Mouse (Mus musculus): ENCODE measurements around the gene Dctd. TPM values are rescaled to one million over a fixed set of nuclear protein-coding genes. Genes with fewer than 3 reads are reported as not detected.
"Not testable (repeated sequence)": the region's sequence is repeated elsewhere in the genome, so short reads cannot be mapped to it uniquely, and the experiment has no call there.

Gene Dctd
- total RNA-seq, 2 experiments from 2014 or later, result 5.9 to 6.0 TPM

DNA sequence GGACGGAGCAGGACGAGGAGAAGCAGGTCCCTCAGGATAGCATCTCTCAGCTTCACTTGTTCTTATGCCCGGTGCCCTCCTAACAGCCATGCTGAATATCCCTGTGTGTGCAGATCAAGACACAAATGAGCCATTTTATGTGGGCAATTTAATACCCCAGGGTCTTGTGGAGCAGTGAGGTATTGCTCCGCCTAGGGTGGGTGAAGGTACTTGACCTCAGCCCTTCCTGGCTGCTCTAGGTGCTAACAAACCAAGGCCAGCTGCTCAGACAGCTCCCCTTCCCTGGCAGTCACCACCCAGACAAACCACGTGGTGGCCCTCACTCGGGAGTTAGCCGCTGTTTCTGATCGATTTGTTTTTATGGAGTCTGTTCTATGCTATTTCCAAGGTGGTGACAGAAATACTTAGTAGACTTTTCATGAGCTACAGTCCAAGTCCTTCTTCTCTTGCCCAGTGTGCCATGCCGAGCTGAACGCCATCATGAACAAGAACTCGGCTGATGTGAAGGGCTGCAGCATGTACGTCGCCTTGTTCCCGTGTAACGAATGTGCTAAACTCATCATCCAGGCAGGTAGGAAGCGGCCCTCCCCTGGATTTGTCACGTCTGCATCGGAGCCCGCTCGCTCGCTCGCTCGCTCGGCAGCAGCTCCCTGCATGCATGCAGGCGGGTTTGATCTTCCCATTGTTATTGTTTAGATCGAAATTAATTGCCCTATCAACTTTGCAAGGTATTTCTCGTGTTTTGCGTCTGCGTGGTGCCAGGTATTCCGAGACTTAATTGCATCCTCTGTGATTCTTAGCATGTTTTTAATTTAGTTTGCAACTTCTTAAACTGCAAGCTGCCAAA, 38.1 kb downstream of the Dctd start:
- intact Hi-C loops (cut with DNase I), result no loop called here
- DNase-seq (ENCODE audit: low spot score in 2 of 2), result no peak

DNA sequence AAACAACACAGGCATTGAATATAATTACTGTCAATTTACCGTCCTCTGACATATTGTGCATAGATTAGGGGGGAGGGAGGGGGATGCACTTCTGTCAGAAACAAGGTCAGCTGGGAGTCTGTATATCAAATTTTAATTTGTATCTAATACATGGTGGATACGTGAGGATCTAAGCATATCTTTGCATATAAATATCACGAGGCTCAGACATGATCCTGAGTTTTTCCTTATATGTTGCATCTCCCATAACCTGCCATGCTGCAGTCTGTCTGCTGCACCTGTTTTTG, 38.7 kb downstream of the Dctd start:
- DNase-seq (ENCODE audit: low spot score in 2 of 2), result no peak
- intact Hi-C loops (cut with DNase I), result no loop called here

DNA sequence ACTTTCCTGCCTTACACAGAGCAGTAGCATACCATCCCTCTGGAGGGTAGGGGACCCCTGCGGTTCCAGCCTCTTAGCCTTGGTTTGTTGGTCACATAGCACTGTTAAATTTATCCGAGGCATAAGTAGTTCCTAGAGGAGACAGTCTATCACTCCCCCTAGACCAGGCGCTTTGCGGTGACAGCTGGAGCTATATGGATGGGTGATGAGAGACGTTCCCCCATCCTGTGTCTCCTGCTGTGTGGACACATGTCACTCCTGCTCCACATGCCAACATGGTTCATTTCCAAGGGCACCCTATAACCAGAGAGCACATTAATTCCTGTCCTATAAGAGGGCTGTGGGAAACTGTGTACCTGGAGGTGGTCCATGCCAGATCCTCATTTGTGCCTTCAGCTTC, 42.1 kb downstream of the Dctd start:
- no peak for DNase-seq (ENCODE audit: low spot score in 2 of 2)
- intact Hi-C loops (cut with DNase I), result no loop called here

DNA sequence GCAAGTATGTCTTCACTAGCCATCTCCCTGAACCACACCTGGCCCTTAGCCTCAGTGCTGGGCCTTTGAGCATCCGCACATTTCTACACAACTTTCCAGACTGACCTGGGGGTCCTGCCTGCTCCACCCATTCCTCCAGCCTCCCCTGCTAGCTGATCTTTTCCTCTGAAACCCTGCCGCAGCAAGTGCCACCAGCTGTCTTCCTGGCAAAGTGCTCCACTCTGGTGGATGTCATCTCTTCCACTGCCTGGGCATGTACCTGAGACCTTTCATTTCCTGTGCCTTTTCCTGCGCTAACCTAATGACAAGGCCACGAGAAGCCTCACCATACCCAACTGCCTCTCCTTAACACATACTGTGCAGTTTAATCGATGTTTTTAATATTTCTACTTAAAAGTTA, 46.9 kb downstream of the Dctd start:
- DNase-seq (ENCODE audit: low spot score in 2 of 2), result no peak
- intact Hi-C loops (cut with DNase I), result no loop called here

DNA sequence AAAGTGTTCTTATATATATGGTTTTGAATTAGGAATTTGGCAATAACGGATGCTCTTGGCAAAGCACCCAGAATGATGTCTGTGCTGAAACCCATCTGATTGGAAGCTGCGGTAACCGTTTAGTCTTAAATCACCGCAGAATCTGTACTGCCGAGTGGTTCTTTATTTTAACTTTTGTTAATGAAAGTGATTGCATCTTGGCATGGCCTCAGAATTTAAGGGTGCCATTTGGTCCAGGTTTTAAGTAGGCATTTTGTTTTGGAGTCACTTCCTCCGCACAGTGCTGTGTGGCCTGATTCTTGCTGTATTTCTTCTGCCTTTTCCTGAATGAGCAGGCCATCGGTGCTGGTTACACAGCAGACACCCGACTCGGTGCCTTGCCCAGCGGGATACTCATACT, 47.6 kb downstream of the Dctd start:
- peak; percentile 42 to 55 for DNase-seq (ENCODE audit: low spot score in 2 of 2)
- intact Hi-C loops (cut with DNase I), result no loop called here

DNA sequence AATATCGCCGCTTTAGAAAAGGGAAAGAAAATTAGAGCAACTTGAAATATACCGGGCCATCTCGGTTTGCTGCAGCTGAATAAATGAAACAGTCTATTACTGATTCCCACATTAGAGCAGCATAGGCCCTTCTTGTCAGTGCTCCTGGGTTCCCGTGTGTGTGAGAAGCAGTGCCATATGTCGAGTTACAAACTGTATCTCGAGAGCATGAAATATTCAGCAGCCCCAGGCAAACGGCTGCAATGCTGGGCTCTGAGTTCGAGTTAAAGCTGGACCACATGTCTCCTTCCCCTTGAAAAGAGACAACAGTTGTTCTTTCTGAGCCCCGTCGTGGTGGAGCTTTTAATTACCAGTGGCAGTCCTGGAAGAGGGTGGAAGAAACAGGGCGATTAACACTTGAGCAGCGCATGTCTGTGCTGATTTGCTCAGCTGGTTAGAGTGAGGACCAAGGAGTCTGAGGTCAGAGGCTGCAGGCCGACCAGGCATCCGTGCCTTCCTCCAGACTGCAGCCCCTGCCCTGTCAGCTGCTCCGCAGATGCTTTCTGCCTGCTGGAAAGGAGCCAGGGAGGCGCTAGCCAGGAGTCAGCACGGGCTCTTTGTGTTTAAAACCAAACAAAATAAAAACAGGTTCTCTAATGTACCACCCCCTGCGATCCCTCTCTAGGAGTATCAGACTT, 53.3 kb downstream of the Dctd start:
- peak in 1 of 2 experiments; percentile 20 for DNase-seq (ENCODE audit: low spot score in 2 of 2)
- intact Hi-C loops (cut with DNase I), result no loop called here

DNA sequence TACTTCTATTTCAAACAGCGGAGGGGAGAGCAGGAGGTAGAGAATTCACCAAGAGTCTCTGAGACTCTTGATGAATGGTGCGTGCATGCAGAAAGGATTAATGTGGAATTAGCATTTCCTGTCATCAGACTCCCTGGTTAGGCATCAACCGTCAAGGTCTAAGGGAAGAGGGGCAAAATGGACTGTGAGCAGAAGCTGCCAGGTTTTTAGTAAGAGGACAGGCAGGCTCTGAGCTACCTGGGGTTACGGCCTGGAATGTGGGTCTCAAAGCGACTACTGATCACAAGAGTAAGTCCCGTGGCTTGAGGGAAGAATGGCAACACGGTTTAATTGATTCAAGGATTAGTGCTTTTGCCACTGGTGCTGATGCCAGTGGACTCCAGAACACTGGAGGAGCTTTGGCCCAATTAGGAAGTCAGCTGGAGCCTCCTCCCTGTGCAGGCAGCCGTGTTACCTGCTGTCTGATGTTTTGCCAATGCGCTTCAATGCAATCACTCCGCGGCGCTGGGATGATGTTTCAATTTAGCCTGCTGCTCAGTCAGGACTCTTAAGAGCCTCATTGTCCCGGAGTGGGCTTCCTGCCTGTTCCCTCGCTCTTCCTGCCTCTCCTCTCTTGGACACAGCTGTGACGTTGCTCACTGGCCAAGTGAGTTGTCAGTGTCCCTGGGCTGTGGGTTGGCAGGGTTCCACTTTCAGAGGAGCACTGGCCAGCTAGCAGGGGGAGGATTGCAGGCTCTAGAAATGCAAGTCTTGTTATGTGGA, 54.6 kb downstream of the Dctd start:
- intact Hi-C loops (cut with DNase I), result no loop called here
- peak; percentile 72 to 77 for DNase-seq (ENCODE audit: low spot score in 2 of 2)

DNA sequence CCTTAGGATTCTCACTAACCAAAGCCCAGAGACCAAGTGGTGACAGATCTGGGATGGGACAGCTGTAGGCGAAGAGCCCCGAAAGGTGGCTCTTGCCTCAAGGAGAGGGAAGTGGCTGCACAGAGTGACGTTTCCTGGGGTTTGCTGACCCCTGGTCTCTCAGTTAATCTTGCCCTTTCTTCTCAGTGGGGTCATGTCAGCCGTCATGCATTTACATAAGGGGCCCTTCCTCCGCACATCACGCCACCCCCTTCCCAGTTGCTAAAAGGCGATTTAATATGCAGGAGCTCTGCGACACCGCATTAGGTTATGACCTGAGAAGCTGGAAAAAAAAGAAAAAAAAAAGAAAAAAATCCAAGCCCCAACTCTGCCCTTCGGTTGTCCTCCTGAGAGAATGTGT, 58.8 kb downstream of the Dctd start:
- intact Hi-C loops (cut with DNase I), result no loop called here
- no peak for DNase-seq (ENCODE audit: low spot score in 2 of 2)

DNA sequence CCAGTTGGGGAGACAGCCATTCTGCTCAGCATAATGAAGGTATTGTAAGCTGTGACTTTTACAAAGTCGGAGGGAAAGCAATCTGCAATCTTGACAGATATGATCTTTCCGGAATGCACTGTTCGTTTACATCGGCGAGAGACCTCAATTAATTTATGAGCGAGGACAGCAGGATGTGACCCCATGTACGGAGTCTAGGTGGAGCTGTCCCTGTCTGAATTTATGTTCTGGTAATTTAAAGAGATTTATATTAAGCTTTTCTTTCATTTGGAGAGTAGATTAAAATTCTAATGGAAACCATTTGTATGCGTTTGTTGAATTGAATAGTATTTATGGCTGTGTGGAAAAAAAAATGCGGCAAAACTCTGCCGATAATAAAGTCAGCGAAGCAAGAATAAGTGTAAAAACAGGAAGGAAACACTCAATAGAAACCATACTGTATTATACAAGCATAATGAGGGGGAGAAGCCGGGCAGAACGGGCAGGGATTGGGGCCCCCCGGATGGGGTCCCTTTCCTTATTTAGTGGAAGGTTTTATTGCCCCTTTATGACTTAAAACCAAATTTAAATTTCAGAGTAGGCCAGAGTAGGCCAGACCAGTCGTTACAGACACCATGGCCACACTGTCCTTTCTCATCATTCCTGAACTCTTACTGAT, 59.8 kb downstream of the Dctd start:
- intact Hi-C loops (cut with DNase I), result no loop called here
- no peak for DNase-seq (ENCODE audit: low spot score in 2 of 2)

DNA sequence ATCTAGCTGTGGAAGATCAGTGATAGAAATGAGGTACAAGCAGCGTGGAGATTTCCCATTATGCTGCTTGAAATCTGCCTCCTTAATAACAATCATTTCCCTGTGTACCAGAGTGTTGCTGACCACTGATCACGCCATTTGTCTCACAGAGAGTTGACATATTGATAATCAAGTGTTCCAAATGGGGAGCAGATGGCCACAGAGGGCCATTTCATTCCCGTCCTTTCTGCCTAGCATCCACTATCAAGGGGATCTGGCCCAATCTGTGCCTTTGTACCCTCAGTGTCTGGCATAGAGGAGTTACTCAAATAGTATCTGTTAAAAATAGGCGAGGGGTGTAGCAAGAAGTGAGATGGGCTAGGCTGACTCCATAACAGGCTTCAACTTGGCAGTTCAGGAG, 78.5 kb downstream of the Dctd start:
- intact Hi-C loops (cut with DNase I), result no loop called here
- DNase-seq (ENCODE audit: low spot score in 2 of 2), result no peak

DNA sequence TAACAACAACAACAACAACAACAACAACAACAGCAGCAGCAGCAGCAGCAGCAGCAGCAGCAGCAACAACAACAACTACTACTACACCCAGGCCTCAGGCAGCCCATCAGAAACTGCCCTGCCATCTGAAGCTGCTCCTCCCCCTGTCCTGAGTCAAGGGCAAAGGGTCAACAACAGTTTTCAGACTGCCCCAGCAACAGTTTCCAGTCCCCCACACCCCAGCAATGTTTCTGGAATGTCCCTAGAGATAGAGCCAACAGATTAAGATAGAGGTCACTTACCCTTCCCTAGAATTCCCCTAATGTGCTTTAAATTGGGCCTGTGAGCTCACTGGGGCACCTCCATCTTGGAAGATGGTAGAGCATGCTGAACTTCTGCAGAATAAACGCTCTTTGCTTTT, 79.0 kb downstream of the Dctd start:
- no peak for DNase-seq (ENCODE audit: low spot score in 2 of 2)
- intact Hi-C loops (cut with DNase I), result no loop called here

DNA sequence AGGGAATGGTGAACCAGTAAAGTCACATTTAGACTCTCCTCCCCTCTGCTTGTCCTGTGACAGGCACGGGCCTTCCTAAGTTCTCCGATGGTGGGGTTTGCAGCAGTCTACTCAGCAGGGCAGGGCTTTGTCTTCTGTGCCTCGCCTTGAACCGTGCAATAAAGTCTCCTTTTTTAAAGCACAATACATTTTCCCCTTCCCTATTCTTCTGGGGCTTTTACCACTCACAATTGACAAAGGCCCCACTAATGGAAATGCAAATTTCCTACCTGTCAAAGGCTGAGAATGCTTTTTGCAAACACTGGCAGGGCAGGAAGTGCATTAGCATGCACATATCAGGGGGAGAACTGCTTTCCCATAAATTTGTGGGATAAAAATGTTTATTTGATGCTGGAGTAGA, 80.1 kb downstream of the Dctd start:
- intact Hi-C loops (cut with DNase I), result no loop called here
- DNase-seq (ENCODE audit: low spot score in 2 of 2), result no peak

DNA sequence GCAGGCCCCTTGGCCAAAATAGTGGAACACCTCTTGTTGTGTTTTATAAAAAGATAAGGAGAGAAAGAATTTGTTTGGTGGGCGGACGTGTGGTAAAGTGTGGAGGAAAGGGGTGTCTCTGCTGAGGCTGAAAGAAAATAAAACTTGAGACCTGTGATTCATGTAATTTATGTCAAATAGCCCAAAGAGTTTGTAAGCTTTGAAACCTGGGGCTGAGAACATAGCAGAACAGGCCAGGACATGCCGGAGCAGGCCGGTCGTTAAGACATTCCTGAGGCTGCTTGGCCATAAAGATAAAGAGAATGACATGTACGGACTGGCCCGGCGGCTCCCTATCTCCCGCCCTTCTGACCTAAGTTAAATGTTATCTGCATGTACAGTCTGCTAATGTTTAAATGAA, 81.3 kb downstream of the Dctd start:
- intact Hi-C loops (cut with DNase I); DNase-seq (ENCODE audit: low spot score in 2 of 2): not testable (repeated sequence)

DNA sequence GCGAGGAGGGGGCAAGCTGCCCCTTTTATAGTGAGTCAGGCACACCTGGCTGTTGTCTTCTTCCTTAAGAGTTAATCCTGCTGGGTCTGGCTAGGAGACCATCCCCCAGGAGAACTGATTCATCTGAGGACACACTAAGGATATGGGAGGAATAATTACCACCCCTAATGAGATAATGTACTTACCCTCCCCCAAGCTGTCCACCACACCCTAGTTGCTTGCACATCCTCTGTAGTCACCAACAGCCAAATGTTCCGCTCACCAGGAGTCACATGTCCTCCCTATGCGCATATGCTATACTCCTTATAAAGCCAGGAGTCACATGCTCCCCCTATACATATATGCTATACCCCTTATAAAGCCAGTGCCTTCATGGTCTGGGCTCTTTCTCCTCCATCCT, 82.1 kb downstream of the Dctd start:
- intact Hi-C loops (cut with DNase I), result no loop called here
- no peak for DNase-seq (ENCODE audit: low spot score in 2 of 2)

DNA sequence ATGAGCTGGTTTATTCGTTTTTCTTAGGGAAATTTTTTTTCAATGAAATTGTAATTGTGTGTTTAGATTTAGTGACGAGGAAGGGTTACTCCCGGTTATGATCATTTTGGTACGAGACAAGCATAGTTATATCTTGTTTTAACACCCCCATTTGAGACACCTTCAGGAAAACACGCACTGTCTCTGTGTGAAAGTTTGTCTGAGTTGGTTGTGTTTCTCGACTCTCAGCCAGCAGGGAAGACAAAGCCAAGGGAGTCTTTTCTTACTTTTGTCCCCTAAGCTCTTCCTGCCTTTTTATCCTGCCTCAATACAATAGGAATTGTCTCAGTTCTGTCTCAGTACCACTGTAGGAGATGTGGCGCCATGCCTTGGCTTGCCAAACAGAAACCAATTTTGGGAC, 84.9 kb downstream of the Dctd start:
- DNase-seq (ENCODE audit: low spot score in 2 of 2), result no peak
- intact Hi-C loops (cut with DNase I), result no loop called here

DNA sequence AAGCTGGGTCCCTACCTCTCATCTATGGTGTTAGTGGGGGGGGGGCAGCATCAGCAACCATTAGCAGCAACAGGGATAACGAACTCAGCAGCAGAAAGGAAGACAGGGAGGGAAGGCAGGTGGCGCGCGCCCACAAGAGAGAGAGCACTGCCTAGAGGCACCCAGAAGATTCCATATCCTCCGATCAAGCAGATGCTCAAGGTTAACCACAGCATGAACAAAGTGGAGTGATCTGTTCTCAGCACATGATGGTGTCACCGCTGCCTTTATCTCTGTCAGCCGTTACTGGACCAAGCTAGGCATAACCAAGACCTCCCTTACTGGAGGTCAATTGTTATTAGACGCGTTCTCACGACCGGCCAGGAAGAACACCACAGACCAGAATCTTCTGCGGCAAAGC, 89.7 kb downstream of the Dctd start:
- intact Hi-C loops (cut with DNase I), result no loop called here
- DNase-seq (ENCODE audit: low spot score in 2 of 2), result no peak

DNA sequence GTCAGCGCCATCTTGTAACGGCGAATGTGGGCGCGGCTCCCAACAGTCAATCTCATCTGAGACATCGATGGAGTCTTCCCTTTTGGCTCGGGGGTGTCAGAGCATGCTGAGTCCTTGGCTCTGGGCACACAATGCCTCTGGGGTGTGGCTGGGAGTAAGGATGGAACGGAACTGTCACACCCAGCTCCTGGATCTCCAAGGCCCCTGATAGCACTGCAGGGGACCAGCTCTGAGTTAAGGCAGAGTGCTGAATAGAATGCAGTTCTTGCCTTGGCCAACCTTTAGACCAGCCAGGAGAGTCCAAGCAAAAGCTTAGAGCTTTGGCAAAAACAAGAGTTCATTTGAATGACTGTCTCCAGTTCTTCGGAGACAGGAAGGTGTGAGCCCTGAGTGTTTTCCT, 97.1 kb downstream of the Dctd start:
- intact Hi-C loops (cut with DNase I), result no loop called here
- DNase-seq (ENCODE audit: low spot score in 2 of 2), result no peak

DNA sequence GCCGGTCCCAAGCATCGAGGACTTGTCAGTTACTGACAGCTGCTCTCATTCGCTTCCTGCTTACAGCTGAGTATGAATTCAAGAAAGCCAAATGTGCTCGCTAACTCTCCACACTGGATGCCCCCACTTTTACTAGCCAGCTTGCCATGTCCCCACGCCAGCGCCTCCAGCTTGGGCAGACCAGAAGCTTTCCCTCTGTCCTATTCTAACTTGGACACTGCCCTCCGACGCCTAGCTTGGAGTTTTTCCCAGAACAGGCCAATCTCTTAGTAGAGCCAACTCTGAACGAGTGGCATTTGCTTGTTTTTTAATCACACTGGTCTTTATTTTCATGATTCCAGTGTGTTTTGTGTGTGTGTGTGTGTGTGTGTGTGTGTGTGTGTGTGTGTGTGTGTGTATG, 100.3 kb downstream of the Dctd start:
- DNase-seq (ENCODE audit: low spot score in 2 of 2), result no peak
- intact Hi-C loops (cut with DNase I), result no loop called here

DNA sequence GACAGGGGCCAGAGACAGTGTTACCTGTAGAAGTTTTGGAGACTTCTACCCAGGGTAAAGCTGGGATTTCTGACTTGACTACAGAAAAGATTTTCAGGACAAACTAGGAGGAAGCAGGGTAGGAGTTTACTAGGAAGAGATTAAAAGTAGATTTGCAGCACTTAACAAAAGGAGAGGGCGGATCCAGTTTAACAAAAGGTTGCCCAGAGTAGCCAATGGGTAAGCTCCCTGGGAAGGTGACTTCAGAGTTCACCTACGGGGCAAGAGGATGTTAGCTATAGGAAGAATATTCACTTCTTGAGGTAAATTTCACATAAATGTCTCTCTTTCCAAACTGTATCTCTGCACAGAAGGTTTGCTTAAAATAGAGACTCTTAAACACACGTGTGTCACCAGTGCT, 103.7 kb downstream of the Dctd start:
- intact Hi-C loops (cut with DNase I), result loop anchor here (10.0 kb wide), 1 partner anchor 338 kb away; no protein-coding TSS in a partner anchor
- no peak for DNase-seq (ENCODE audit: low spot score in 2 of 2)

All from left cerebral cortex, postnatal 14 days (tissue).